Mouse (Mus musculus) lung, postnatal 0 days (tissue): ENCODE data around the gene Ppp1r37.

Source experiments
- CTCF ChIP-seq: IDR thresholded peaks from 2 replicates; pipeline ENCODE4 v1.5.1; 2016; ENCODE audit warnings: antibody characterized with exemption, mild to moderate bottlenecking
- EP300 ChIP-seq: IDR thresholded peaks from 2 replicates; pipeline ENCODE4 v1.6.1; 2016; ENCODE audit warnings: antibody characterized with exemption, mild to moderate bottlenecking, control low read depth

- peak; percentile 93 for TF ChIP-seq CTCF
- TF ChIP-seq EP300: no peak
Observed at GRCm38 (mm10) chr7:19503481-19504068, 59.3 kb downstream of the Ppp1r37 start.
